Mouse (Mus musculus): Measurements from ENCODE around the gene Rasa3. TPM values are rescaled to one million over a fixed set of nuclear protein-coding genes. Genes with fewer than 3 reads are reported as not detected.

Rasa3 gene
- polyA plus RNA-seq, 1 experiment from 2014 or later = 33.0 TPM

GRCm38 (mm10) chr8:13696157-13696556, 18.8 kb upstream of the Rasa3 start:
- Histone ChIP-seq H3K9me3 (no peaks in the 10 kb centered on the region), H3K36me3 (no peaks in the 10 kb centered on the region), H3K27me3 (ENCODE audit: insufficient read depth, poor library complexity, severe bottlenecking) (no peaks in the 10 kb centered on the region), H3K27ac (peak overlapping the region; percentile 26; the same call in 1 of the 2 replicates), H3K4me3 (no peak overlapping the region), H3K4me1 (peaks cover 18% of the 10 kb centered on the region)
- 57% methylated on average over 4 of the region's 4 CpGs for WGBS
- no peak for DNase-seq (ENCODE audit: low spot score)

- WGBS = 87% methylated on average over 10 of the region's 10 CpGs
- H3K4me3 ChIP-seq = no peak overlapping the region
- H3K27ac ChIP-seq = no peak overlapping the region
- no peaks in the 10 kb centered on the region for H3K36me3 ChIP-seq
- H3K9me3 ChIP-seq = no peaks in the 10 kb centered on the region
- no peak for DNase-seq (ENCODE audit: low spot score)
- no peaks in the 10 kb centered on the region for H3K27me3 ChIP-seq (ENCODE audit: insufficient read depth, poor library complexity, severe bottlenecking)
- peaks cover 18% of the 10 kb centered on the region for H3K4me1 ChIP-seq
Observed at GRCm38 (mm10) chr8:13695203-13695867, 17.9 kb upstream of the Rasa3 start.

GRCm38 (mm10) chr8:13694735-13695134, 17.3 kb upstream of the Rasa3 start:
- Histone ChIP-seq H3K9me3 (no peaks in the 10 kb centered on the region), H3K4me3 (no peak overlapping the region), H3K36me3 (no peaks in the 10 kb centered on the region), H3K4me1 (peaks cover 14% of the 10 kb centered on the region), H3K27me3 (ENCODE audit: insufficient read depth, poor library complexity, severe bottlenecking) (no peaks in the 10 kb centered on the region), H3K27ac (no peak overlapping the region)
- DNase-seq (ENCODE audit: low spot score) = no peak
- 77% methylated on average over 12 of the region's 12 CpGs for WGBS

GRCm38 (mm10) chr8:13692302-13693066, 15.1 kb upstream of the Rasa3 start:
- 73% methylated on average over 10 of the region's 10 CpGs for WGBS
- Histone ChIP-seq H3K9me3 (no peaks in the 10 kb centered on the region), H3K27ac (no peak overlapping the region), H3K36me3 (no peaks in the 10 kb centered on the region), H3K27me3 (ENCODE audit: insufficient read depth, poor library complexity, severe bottlenecking) (no peaks in the 10 kb centered on the region), H3K4me3 (no peak overlapping the region), H3K4me1 (peaks cover 14% of the 10 kb centered on the region)
- no peak for DNase-seq (ENCODE audit: low spot score)

- no peak overlapping the region for H3K4me3 ChIP-seq
- no peaks in the 10 kb centered on the region for H3K9me3 ChIP-seq
- no peak for DNase-seq (ENCODE audit: low spot score)
- 80% methylated on average over 5 of the region's 5 CpGs for WGBS
- H3K27me3 ChIP-seq (ENCODE audit: insufficient read depth, poor library complexity, severe bottlenecking) = no peaks in the 10 kb centered on the region
- H3K4me1 ChIP-seq = peaks cover 14% of the 10 kb centered on the region; the same call in 1 of the 2 replicates
- H3K36me3 ChIP-seq = no peaks in the 10 kb centered on the region
- H3K27ac ChIP-seq = no peak overlapping the region
Observed at GRCm38 (mm10) chr8:13689331-13689730, 11.9 kb upstream of the Rasa3 start.

- no peak overlapping the region for H3K4me3 ChIP-seq
- H3K27ac ChIP-seq = peak overlapping the region; percentile 56; the same call in 1 of the 2 replicates
- no peaks in the 10 kb centered on the region for H3K27me3 ChIP-seq (ENCODE audit: insufficient read depth, poor library complexity, severe bottlenecking)
- DNase-seq (ENCODE audit: low spot score) = no peak
- H3K9me3 ChIP-seq = no peaks in the 10 kb centered on the region
- peaks cover 14% of the 10 kb centered on the region; the same call in 1 of the 2 replicates for H3K4me1 ChIP-seq
- no peaks in the 10 kb centered on the region for H3K36me3 ChIP-seq
- 59% methylated on average over 6 of the region's 6 CpGs for WGBS
Observed at GRCm38 (mm10) chr8:13688461-13688860, 11.1 kb upstream of the Rasa3 start.

- no peak for DNase-seq (ENCODE audit: low spot score)
- peaks cover 14% of the 10 kb centered on the region; the same call in 1 of the 2 replicates for H3K4me1 ChIP-seq
- no peaks in the 10 kb centered on the region for H3K9me3 ChIP-seq
- peak overlapping the region; percentile 56 for H3K27ac ChIP-seq
- no peak overlapping the region for H3K4me3 ChIP-seq
- H3K36me3 ChIP-seq = no peaks in the 10 kb centered on the region
- 80% methylated on average over 4 of the region's 4 CpGs for WGBS
- H3K27me3 ChIP-seq (ENCODE audit: insufficient read depth, poor library complexity, severe bottlenecking) = no peaks in the 10 kb centered on the region
Observed at GRCm38 (mm10) chr8:13687941-13688340, 10.5 kb upstream of the Rasa3 start.

GRCm38 (mm10) chr8:13687101-13687717, 9.8 kb upstream of the Rasa3 start:
- Histone ChIP-seq H3K9me3 (no peaks in the 10 kb centered on the region), H3K4me1 (peaks cover 14% of the 10 kb centered on the region; the same call in 1 of the 2 replicates), H3K27me3 (ENCODE audit: insufficient read depth, poor library complexity, severe bottlenecking) (no peaks in the 10 kb centered on the region), H3K4me3 (no peak overlapping the region), H3K36me3 (no peaks in the 10 kb centered on the region), H3K27ac (no peak overlapping the region)
- DNase-seq (ENCODE audit: low spot score) = no peak
- WGBS = 91% methylated on average over 8 of the region's 8 CpGs

GRCm38 (mm10) chr8:13686426-13686825, 9.0 kb upstream of the Rasa3 start:
- WGBS = 70% methylated on average over 7 of the region's 7 CpGs
- DNase-seq (ENCODE audit: low spot score) = no peak
- H3K4me3 ChIP-seq = no peak overlapping the region

GRCm38 (mm10) chr8:13685674-13686314, 8.4 kb upstream of the Rasa3 start:
- Histone ChIP-seq H3K9me3 (no peaks in the 10 kb centered on the region), H3K27me3 (ENCODE audit: insufficient read depth, poor library complexity, severe bottlenecking) (no peaks in the 10 kb centered on the region), H3K36me3 (no peaks in the 10 kb centered on the region), H3K4me3 (no peak overlapping the region), H3K4me1 (peaks cover 14% of the 10 kb centered on the region; the same call in 1 of the 2 replicates), H3K27ac (no peak overlapping the region)
- no peak for DNase-seq (ENCODE audit: low spot score)
- WGBS = 90% methylated on average over 16 of the region's 16 CpGs

More at GRCm38 (mm10) chr8:13686426-13686825, 9.0 kb upstream of the Rasa3 start:
- Histone ChIP-seq H3K9me3 (no peaks in the 10 kb centered on the region), H3K36me3 (no peaks in the 10 kb centered on the region), H3K27ac (no peak overlapping the region), H3K27me3 (ENCODE audit: insufficient read depth, poor library complexity, severe bottlenecking) (no peaks in the 10 kb centered on the region), H3K4me1 (peaks cover 14% of the 10 kb centered on the region; the same call in 1 of the 2 replicates)

GRCm38 (mm10) chr8:13684131-13684530, 6.7 kb upstream of the Rasa3 start:
- WGBS = 63% methylated on average over 7 of the region's 7 CpGs
- peaks cover 24% of the 10 kb centered on the region; the same call in 1 of the 2 replicates for H3K4me1 ChIP-seq
- peaks cover 4% of the 10 kb centered on the region for H3K27me3 ChIP-seq (ENCODE audit: insufficient read depth, poor library complexity, severe bottlenecking)
- H3K27ac ChIP-seq = no peak overlapping the region
- no peak for DNase-seq (ENCODE audit: low spot score)
- H3K9me3 ChIP-seq = no peaks in the 10 kb centered on the region
- no peak overlapping the region for H3K4me3 ChIP-seq
- no peaks in the 10 kb centered on the region for H3K36me3 ChIP-seq

- WGBS = 38% methylated on average over 8 of the region's 8 CpGs
- no peaks in the 10 kb centered on the region for H3K9me3 ChIP-seq
- no peak for DNase-seq (ENCODE audit: low spot score)
Observed at GRCm38 (mm10) chr8:13678182-13678581, 779 bp upstream of the Rasa3 start.

More at GRCm38 (mm10) chr8:13678182-13678581, 779 bp upstream of the Rasa3 start:
- Histone ChIP-seq H3K4me1 (peaks cover 60% of the 10 kb centered on the region), H3K27ac (peak overlapping the region; percentile 57; the same call in 1 of the 2 replicates), H3K4me3 (peak overlapping the region; percentile 88), H3K27me3 (ENCODE audit: insufficient read depth, poor library complexity, severe bottlenecking) (peaks cover 14% of the 10 kb centered on the region), H3K36me3 (no peaks in the 10 kb centered on the region)

Data from heart, embryonic 10.5 days (tissue).